Mouse (Mus musculus) liver, postnatal 0 days (tissue): ENCODE measurements at regions not wholly inside any gene's neighbourhood (a gene's known extent, or its start where the extent isn't known, plus 50 kb on each side); places are given as distances from the start of the nearest gene placed in this dataset.

ENCODE experiments used
- CTCF ChIP-seq: sonication (generic); IDR thresholded peaks from 2 replicates; pipeline ENCODE4 v1.5.1; 2016; ENCODE audit warnings: antibody characterized with exemption, low read depth
- EP300 ChIP-seq: IDR thresholded peaks from 2 replicates; pipeline ENCODE4 v1.6.1; 2016; ENCODE audit warnings: antibody characterized with exemption, low read depth, mild to moderate bottlenecking

GRCm38 (mm10) chr12:54495701-54496374, 160.5 kb downstream of the Sptssa start:
- TF ChIP-seq CTCF (no peak), EP300 (no peak)
